Mouse (Mus musculus) heart, embryonic 10.5 days (tissue): ENCODE measurements around the gene Aasdhppt. TPM values are rescaled to one million over a fixed set of nuclear protein-coding genes. Genes with fewer than 3 reads are reported as not detected.

ENCODE experiments used
- DNase-seq: peaks from one replicate; pipeline ENCODE4 v3.0.0-alpha.2; 2017; ENCODE audit warnings: low spot score
- H3K27ac ChIP-seq: fragments of 300-500 bp; sonication (generic); 2 replicates; pipeline ENCODE4 v1.5.1; 2016; ENCODE audit warnings: mild to moderate bottlenecking
- H3K27me3 ChIP-seq: fragments of 300-500 bp; sonication (generic); 2 replicates; pipeline ENCODE4 v1.6.1; 2016; ENCODE audit warnings: mild to moderate bottlenecking; ENCODE audit not compliant: poor library complexity, insufficient read depth, severe bottlenecking
- H3K36me3 ChIP-seq: fragments of 300-500 bp; sonication (generic); 2 replicates; pipeline ENCODE4 v1.6.1; 2016; ENCODE audit warnings: mild to moderate bottlenecking, moderate library complexity
- H3K4me1 ChIP-seq: fragments of 300-500 bp; sonication (generic); 2 replicates; pipeline ENCODE4 v1.6.1; 2016; ENCODE audit warnings: mild to moderate bottlenecking
- H3K4me3 ChIP-seq: fragments of 300-500 bp; sonication (generic); 2 replicates; pipeline ENCODE4 v1.5.1; 2016; ENCODE audit warnings: mild to moderate bottlenecking, moderate library complexity
- H3K9me3 ChIP-seq: fragments of 300-500 bp; sonication (generic); 2 replicates; pipeline ENCODE4 v1.6.1; 2016; ENCODE audit warnings: mild to moderate bottlenecking, moderate library complexity
- WGBS: fragments of 180-500 bp; shearing (Covaris S2); methylation state at CpG from one replicate; pipeline ENCODE4 v1.1.7; 2016; 5-methylcytosine and 5-hydroxymethylcytosine counted together
- polyA plus RNA-seq: library from polyadenylated mRNA; unstranded; fragments of >200 nt; fragmentation: Nextera tagmentation; extraction: Ambion mirVana; gene quantifications from 2 replicates; pipeline ENCODE4 v1.2.1, GENCODE M21; 2016

Aasdhppt gene
- polyA plus RNA-seq = 29.5 and 31.5 TPM in 2 replicates

GRCm38 (mm10) chr9:4309351-4310085 is at the start of gene Aasdhppt, which contains the start of gene Kbtbd3:
Gene Aasdhppt, minus strand, starts transcription at chr9:4309471.
Gene Kbtbd3, plus strand, starts transcription at chr9:4309833.
- Histone ChIP-seq H3K36me3 (no peaks in the 10 kb centered on the region), H3K4me1 (peaks cover 12% of the 10 kb centered on the region), H3K4me3 (peak within 1 kb of the TSS; percentile 77), H3K27ac (peak within 1 kb of the TSS; percentile 95), H3K27me3 (no peaks in the 10 kb centered on the region), H3K9me3 (no peaks in the 10 kb centered on the region)
- peak; percentile 100 for DNase-seq
- under 1% methylated on average over 53 of the region's 53 CpGs for WGBS

- no peaks in the 10 kb centered on the region for H3K27me3 ChIP-seq
- no peak overlapping the region for H3K4me3 ChIP-seq
- no peak for DNase-seq
- 77% methylated on average over 1 of the region's 1 CpGs for WGBS
- no peaks in the 10 kb centered on the region for H3K4me1 ChIP-seq
- no peaks in the 10 kb centered on the region for H3K36me3 ChIP-seq
- no peaks in the 10 kb centered on the region for H3K9me3 ChIP-seq
- H3K27ac ChIP-seq = no peak overlapping the region
These were observed 43.9 kb upstream of the Aasdhppt start for GRCm38 (mm10) chr9:4353163-4353562.

- WGBS = 81% methylated on average over 6 of the region's 6 CpGs
These were observed 9.9 kb upstream of the Aasdhppt start for GRCm38 (mm10) chr9:4318939-4319721.

GRCm38 (mm10) chr9:4315746-4316145 is 6.5 kb upstream of the Aasdhppt start:
- Histone ChIP-seq H3K36me3 (no peaks in the 10 kb centered on the region), H3K27ac (no peak overlapping the region), H3K27me3 (no peaks in the 10 kb centered on the region), H3K4me1 (peaks cover 3% of the 10 kb centered on the region; the same call in 1 of the 2 replicates), H3K4me3 (no peak overlapping the region), H3K9me3 (no peaks in the 10 kb centered on the region)
- DNase-seq = no peak
- WGBS = 80% methylated on average over 2 of the region's 2 CpGs

More at GRCm38 (mm10) chr9:4318939-4319721, 9.9 kb upstream of the Aasdhppt start:
- H3K9me3 ChIP-seq = no peaks in the 10 kb centered on the region
- no peaks in the 10 kb centered on the region for H3K36me3 ChIP-seq
- no peaks in the 10 kb centered on the region for H3K27me3 ChIP-seq
- no peak for DNase-seq
- H3K4me3 ChIP-seq = no peak overlapping the region
- no peak overlapping the region for H3K27ac ChIP-seq
- H3K4me1 ChIP-seq = no peaks in the 10 kb centered on the region

GRCm38 (mm10) chr9:4313946-4314345 is 4.7 kb upstream of the Aasdhppt start:
- Histone ChIP-seq H3K27ac (no peak overlapping the region), H3K9me3 (no peaks in the 10 kb centered on the region), H3K27me3 (no peaks in the 10 kb centered on the region), H3K4me3 (no peak overlapping the region), H3K36me3 (no peaks in the 10 kb centered on the region), H3K4me1 (peaks cover 7% of the 10 kb centered on the region)
- WGBS = 86% methylated on average over 4 of the region's 4 CpGs
- DNase-seq = no peak

GRCm38 (mm10) chr9:4311162-4311561 is 1.9 kb upstream of the Aasdhppt start:
- Histone ChIP-seq H3K27me3 (no peaks in the 10 kb centered on the region), H3K4me1 (peaks cover 12% of the 10 kb centered on the region), H3K27ac (no peak overlapping the region), H3K36me3 (no peaks in the 10 kb centered on the region), H3K9me3 (no peaks in the 10 kb centered on the region), H3K4me3 (no peak overlapping the region)
- DNase-seq = no peak
- WGBS = 83% methylated on average over 3 of the region's 3 CpGs

GRCm38 (mm10) chr9:4310706-4311105 is 1.4 kb upstream of the Aasdhppt start:
- Histone ChIP-seq H3K27ac (peak overlapping the region; percentile 95), H3K4me1 (peaks cover 12% of the 10 kb centered on the region), H3K36me3 (no peaks in the 10 kb centered on the region), H3K4me3 (peak overlapping the region; percentile 77), H3K27me3 (no peaks in the 10 kb centered on the region), H3K9me3 (no peaks in the 10 kb centered on the region)
- DNase-seq = no peak
- WGBS = 67% methylated on average over 3 of the region's 3 CpGs

- Histone ChIP-seq H3K9me3 (no peaks in the 10 kb centered on the region), H3K4me3 (peak overlapping the region; percentile 77), H3K27ac (peak overlapping the region; percentile 95), H3K36me3 (no peaks in the 10 kb centered on the region), H3K4me1 (peaks cover 12% of the 10 kb centered on the region), H3K27me3 (no peaks in the 10 kb centered on the region)
- under 1% methylated on average over 36 of the region's 36 CpGs for WGBS
- DNase-seq = no peak
These were observed 482 bp downstream of the Aasdhppt start for GRCm38 (mm10) chr9:4308628-4309350.

- H3K27ac ChIP-seq = no peak overlapping the region
- H3K27me3 ChIP-seq = no peaks in the 10 kb centered on the region
- H3K4me3 ChIP-seq = no peak overlapping the region
- DNase-seq = no peak
- H3K4me1 ChIP-seq = 0 out of 2 replicates have a peak, but pooled peaks cover 5% of the 10 kb centered on the region
- H3K36me3 ChIP-seq = peaks cover 13% of the 10 kb centered on the region
- WGBS = 61% methylated on average over 1 of the region's 1 CpGs
- no peaks in the 10 kb centered on the region for H3K9me3 ChIP-seq
These were observed 4.4 kb downstream of the Aasdhppt start for GRCm38 (mm10) chr9:4304867-4305266.

- H3K36me3 ChIP-seq = peaks cover 29% of the 10 kb centered on the region
- H3K27ac ChIP-seq = no peak overlapping the region
- no peaks in the 10 kb centered on the region for H3K4me1 ChIP-seq
- H3K9me3 ChIP-seq = no peaks in the 10 kb centered on the region
- no peak overlapping the region for H3K4me3 ChIP-seq
- H3K27me3 ChIP-seq = no peaks in the 10 kb centered on the region
- WGBS = 79% methylated on average over 2 of the region's 2 CpGs
- DNase-seq = no peak
These were observed 8.8 kb downstream of the Aasdhppt start for GRCm38 (mm10) chr9:4300466-4300865.

GRCm38 (mm10) chr9:4283850-4284249 is 25.4 kb downstream of the Aasdhppt start:
- no peaks in the 10 kb centered on the region for H3K27me3 ChIP-seq
- H3K4me3 ChIP-seq = no peak overlapping the region
- DNase-seq = peak; percentile 73
- H3K9me3 ChIP-seq = no peaks in the 10 kb centered on the region
- H3K36me3 ChIP-seq = peaks cover 8% of the 10 kb centered on the region; the same call in 1 of the 2 replicates
- WGBS = 28% methylated on average over 3 of the region's 3 CpGs
- H3K4me1 ChIP-seq = no peaks in the 10 kb centered on the region
- no peak overlapping the region for H3K27ac ChIP-seq

- WGBS = 86% methylated on average over 3 of the region's 3 CpGs
These were observed 42.4 kb downstream of the Aasdhppt start for GRCm38 (mm10) chr9:4266881-4267280.

More at GRCm38 (mm10) chr9:4266881-4267280, 42.4 kb downstream of the Aasdhppt start:
- H3K4me3 ChIP-seq = no peak overlapping the region
- H3K27me3 ChIP-seq = no peaks in the 10 kb centered on the region
- no peaks in the 10 kb centered on the region for H3K9me3 ChIP-seq
- H3K4me1 ChIP-seq = no peaks in the 10 kb centered on the region
- no peaks in the 10 kb centered on the region for H3K36me3 ChIP-seq
- DNase-seq = no peak
- no peak overlapping the region for H3K27ac ChIP-seq
